Mouse (Mus musculus) liver, postnatal 0 days (tissue): ENCODE data around the gene Vps37c. TPM values are rescaled to one million over a fixed set of nuclear protein-coding genes. Genes with fewer than 3 reads are reported as not detected.
A peak's percentile ranks its signal among the peaks of the same experiment; 100 is the strongest.

Experiments
- ATAC-seq: fragments of 200-750 bp; cut with Nextera tagmentation; 2 replicates; pipeline ENCODE4 v1.8.0; 2017; ENCODE audit warnings: mild to moderate bottlenecking, moderate library complexity
- DNase-seq: peaks from one replicate; pipeline ENCODE4 v3.0.0-alpha.2; 2016
- H3K27ac ChIP-seq: fragments of 300-500 bp; sonication (generic); 2 replicates; pipeline ENCODE4 v1.5.1; 2014; ENCODE audit warnings: antibody characterized with exemption, moderate library complexity, mild to moderate bottlenecking, low read depth
- H3K27me3 ChIP-seq: fragments of 300-500 bp; sonication (generic); 2 replicates; pipeline ENCODE4 v1.6.1; 2014; ENCODE audit warnings: low read length, control low read depth, mixed read lengths; ENCODE audit not compliant: insufficient read depth
- H3K36me3 ChIP-seq: fragments of 300-500 bp; sonication (generic); replicated peaks from 2 replicates; pipeline ENCODE4 v1.6.1; 2014; ENCODE audit warnings: mild to moderate bottlenecking, control low read depth, low read length, moderate library complexity, mixed read lengths; ENCODE audit not compliant: insufficient read depth
- H3K4me1 ChIP-seq: fragments of 300-500 bp; sonication (generic); 2 replicates; pipeline ENCODE4 v1.6.1; 2014; ENCODE audit warnings: antibody characterized with exemption, mild to moderate bottlenecking, control low read depth; ENCODE audit not compliant: insufficient read depth
- H3K4me2 ChIP-seq: fragments of 300-500 bp; sonication (generic); 2 replicates; pipeline ENCODE4 v1.6.1; 2014; ENCODE audit warnings: low read depth, mild to moderate bottlenecking, low read length, moderate library complexity, mixed read lengths
- H3K4me3 ChIP-seq: fragments of 300-500 bp; sonication (generic); 2 replicates; pipeline ENCODE4 v1.5.1; 2014; ENCODE audit warnings: low read depth, low read length
- H3K9ac ChIP-seq: fragments of 300-500 bp; sonication (generic); replicated peaks from 2 replicates; pipeline ENCODE4 v1.6.1; 2014; ENCODE audit warnings: mild to moderate bottlenecking, moderate library complexity
- H3K9me3 ChIP-seq: fragments of 300-500 bp; sonication (generic); 2 replicates; pipeline ENCODE4 v1.6.1; 2016; ENCODE audit warnings: mild to moderate bottlenecking, control low read depth, low read length, mixed read lengths
- CTCF ChIP-seq: sonication (generic); IDR thresholded peaks from 2 replicates; pipeline ENCODE4 v1.5.1; 2016; ENCODE audit warnings: antibody characterized with exemption, low read depth
- EP300 ChIP-seq: IDR thresholded peaks from 2 replicates; pipeline ENCODE4 v1.6.1; 2016; ENCODE audit warnings: antibody characterized with exemption, low read depth, mild to moderate bottlenecking
- WGBS: fragments of 180-500 bp; shearing (Covaris S2); extraction: QIAGEN DNeasy Blood & Tissue Kit; methylation state at CpG from one replicate; pipeline ENCODE4 v1.1.7; 2014; ENCODE audit not compliant: insufficient replicate concordance; 5-methylcytosine and 5-hydroxymethylcytosine counted together
- polyA plus RNA-seq: library from polyadenylated mRNA; unstranded; fragments of >200 nt; fragmentation: Nextera tagmentation; extraction: Ambion mirVana; gene quantifications from 2 replicates; pipeline ENCODE4 v1.2.1, GENCODE M21; 2015

Vps37c gene
- polyA plus RNA-seq, 1 experiment from 2014 or later: 9.4 TPM

- no peak overlapping the region for H3K9ac ChIP-seq
- H3K4me2 ChIP-seq: no peak overlapping the region
- no peak for DNase-seq
- TF ChIP-seq EP300 (no peak), CTCF (no peak)
- no peak for ATAC-seq
- H3K36me3 ChIP-seq: peaks cover 36% of the 10 kb centered on the region
- no peaks in the 10 kb centered on the region for H3K27me3 ChIP-seq
- H3K9me3 ChIP-seq: no peaks in the 10 kb centered on the region
- 77% methylated on average over 6 of the region's 6 CpGs for WGBS
- H3K4me1 ChIP-seq: peaks cover 6% of the 10 kb centered on the region
- H3K4me3 ChIP-seq: no peak overlapping the region
- no peak overlapping the region for H3K27ac ChIP-seq
Measured at GRCm38 (mm10) chr19:10714168-10714567, 25.6 kb downstream of the Vps37c start.

- Histone ChIP-seq H3K4me1 (peaks cover under 1% of the 10 kb centered on the region; the same call in 1 of the 2 replicates), H3K4me2 (no peak overlapping the region), H3K27ac (no peak overlapping the region), H3K9me3 (no peaks in the 10 kb centered on the region), H3K27me3 (no peaks in the 10 kb centered on the region), H3K4me3 (no peak overlapping the region), H3K9ac (no peak overlapping the region), H3K36me3 (peaks cover 36% of the 10 kb centered on the region)
- TF ChIP-seq EP300 (no peak), CTCF (peak; percentile 88)
- 51% methylated on average over 4 of the region's 4 CpGs for WGBS
- peak; percentile 77 for DNase-seq
- 0 out of 2 replicates have a peak, but pooled peaks have one; percentile 30 for ATAC-seq
Measured at GRCm38 (mm10) chr19:10714682-10715475, 26.3 kb downstream of the Vps37c start.

GRCm38 (mm10) chr19:10715476-10715875, 26.9 kb downstream of the Vps37c start:
- ATAC-seq (no peak), DNase-seq (no peak)
- Histone ChIP-seq H3K36me3 (peaks cover 31% of the 10 kb centered on the region), H3K9ac (no peak overlapping the region), H3K27ac (no peak overlapping the region), H3K4me1 (no peaks in the 10 kb centered on the region), H3K4me3 (no peak overlapping the region), H3K27me3 (no peaks in the 10 kb centered on the region), H3K9me3 (no peaks in the 10 kb centered on the region), H3K4me2 (no peak overlapping the region)
- no peak for TF ChIP-seq EP300
- TF ChIP-seq CTCF: no peak
- WGBS: 87% methylated on average over 6 of the region's 6 CpGs

GRCm38 (mm10) chr19:10718251-10718775, 29.8 kb downstream of the Vps37c start:
- H3K9me3 ChIP-seq: no peaks in the 10 kb centered on the region
- H3K36me3 ChIP-seq: peaks cover 7% of the 10 kb centered on the region
- H3K4me3 ChIP-seq: no peak overlapping the region
- H3K27me3 ChIP-seq: no peaks in the 10 kb centered on the region
- TF ChIP-seq CTCF (no peak), EP300 (no peak)
- no peak overlapping the region for H3K4me2 ChIP-seq
- H3K27ac ChIP-seq: no peak overlapping the region
- DNase-seq (no peak), ATAC-seq (no peak)
- peaks cover 2% of the 10 kb centered on the region; the same call in 1 of the 2 replicates for H3K4me1 ChIP-seq
- 62% methylated on average over 7 of the region's 7 CpGs for WGBS
- no peak overlapping the region for H3K9ac ChIP-seq

DNA sequence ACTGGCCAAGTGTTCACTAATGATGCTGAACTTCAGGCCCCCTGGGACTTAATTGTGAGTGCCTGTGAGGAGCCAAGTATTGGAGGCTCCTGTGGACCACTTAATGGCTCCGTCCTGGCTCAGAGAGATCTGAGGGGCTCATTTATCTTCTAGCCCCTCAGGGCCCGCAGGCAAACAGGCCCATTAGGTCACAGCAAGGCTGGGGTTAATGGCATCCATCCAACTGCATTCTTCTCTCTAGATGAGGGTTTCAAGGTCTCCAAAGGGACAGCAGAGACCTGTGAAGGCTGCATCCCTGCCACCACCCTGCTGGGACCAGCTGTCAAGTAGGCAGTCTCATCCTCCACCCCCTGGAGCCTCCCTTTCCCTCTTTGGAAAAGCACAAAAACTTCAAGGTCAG, 31.2 kb downstream of the Vps37c start:
- Histone ChIP-seq H3K36me3 (no peaks in the 10 kb centered on the region), H3K9ac (no peak overlapping the region), H3K4me2 (no peak overlapping the region), H3K4me1 (peaks cover 2% of the 10 kb centered on the region; the same call in 1 of the 2 replicates), H3K4me3 (no peak overlapping the region), H3K27ac (no peak overlapping the region), H3K9me3 (no peaks in the 10 kb centered on the region), H3K27me3 (no peaks in the 10 kb centered on the region)
- 70% methylated on average over 2 of the region's 2 CpGs for WGBS
- no peak for ATAC-seq
- TF ChIP-seq CTCF (no peak), EP300 (no peak)
- DNase-seq: no peak

- no peaks in the 10 kb centered on the region for H3K36me3 ChIP-seq
- no peak overlapping the region for H3K4me3 ChIP-seq
- no peaks in the 10 kb centered on the region for H3K9me3 ChIP-seq
- TF ChIP-seq CTCF: no peak
- TF ChIP-seq EP300: no peak
- no peak overlapping the region for H3K4me2 ChIP-seq
- ATAC-seq: no peak
- DNase-seq: no peak
- H3K4me1 ChIP-seq: peaks cover 2% of the 10 kb centered on the region; the same call in 1 of the 2 replicates
- no peak overlapping the region for H3K27ac ChIP-seq
- H3K9ac ChIP-seq: no peak overlapping the region
- WGBS: 25% methylated on average over 3 of the region's 3 CpGs
- H3K27me3 ChIP-seq: no peaks in the 10 kb centered on the region
Measured at GRCm38 (mm10) chr19:10720524-10720923, 32.0 kb downstream of the Vps37c start.
